Mouse (Mus musculus) olfactory bulb, adult 2 months (tissue): Measurements from ENCODE around the gene Gp9.

Experiments
- CTCF ChIP-seq: fragments of 200-500 bp; IDR thresholded peaks from 2 replicates; pipeline ENCODE4 v1.5.1; 2012; ENCODE audit warnings: low read depth, mild to moderate bottlenecking, low read length, moderate library complexity; ENCODE audit not compliant: insufficient read depth
- POLR2A ChIP-seq: fragments of 200-500 bp; IDR thresholded peaks from 2 replicates; pipeline ENCODE4 v1.6.1; 2012; ENCODE audit warnings: mild to moderate bottlenecking, low read depth, low read length, moderate library complexity; ENCODE audit not compliant: insufficient read depth

- TF ChIP-seq CTCF (no peak), POLR2A (no peak)
These were observed 18.5 kb downstream of the Gp9 start for GRCm38 (mm10) chr6:87796251-87796880.
